Mouse (Mus musculus): ENCODE results near the gene Fibp. TPM values are rescaled to one million over a fixed set of nuclear protein-coding genes. Genes with fewer than 3 reads are reported as not detected.

Fibp gene
- polyA plus RNA-seq, 1 experiment from 2014 or later = 151 TPM

GRCm38 (mm10) chr19:5471846-5472245, 11.4 kb downstream of the Fibp start:
- Histone ChIP-seq H3K4me1 (replicated peaks; ENCODE audit: control insufficient read depth, insufficient read depth, low read length) (peaks cover 23% of the 10 kb centered on the region), H3K27ac (no peak overlapping the region), H3K9me3 (ENCODE audit: control insufficient read depth, low read length) (no peaks in the 10 kb centered on the region), H3K4me2 (replicated peaks) (no peak overlapping the region), H3K27me3 (ENCODE audit: control insufficient read depth, insufficient read depth, low read length) (no peaks in the 10 kb centered on the region), H3K36me3 (replicated peaks; ENCODE audit: control insufficient read depth, insufficient read depth) (peaks cover 14% of the 10 kb centered on the region), H3K4me3 (replicated peaks; ENCODE audit: low read length) (no peak overlapping the region), H3K9ac (no peak overlapping the region)
- WGBS = 48% methylated on average over 5 of the region's 5 CpGs
- no peak for DNase-seq (ENCODE audit: low spot score)
- no peak for ATAC-seq (ENCODE audit: low FRiP score)

GRCm38 (mm10) chr19:5472857-5473256, 12.4 kb downstream of the Fibp start:
- Histone ChIP-seq H3K27ac (no peak overlapping the region), H3K9ac (no peak overlapping the region), H3K4me1 (replicated peaks; ENCODE audit: control insufficient read depth, insufficient read depth, low read length) (peaks cover 24% of the 10 kb centered on the region), H3K9me3 (ENCODE audit: control insufficient read depth, low read length) (no peaks in the 10 kb centered on the region), H3K36me3 (replicated peaks; ENCODE audit: control insufficient read depth, insufficient read depth) (peaks cover 9% of the 10 kb centered on the region), H3K27me3 (ENCODE audit: control insufficient read depth, insufficient read depth, low read length) (no peaks in the 10 kb centered on the region), H3K4me3 (replicated peaks; ENCODE audit: low read length) (no peak overlapping the region), H3K4me2 (replicated peaks) (no peak overlapping the region)
- ATAC-seq (ENCODE audit: low FRiP score) (no peak), DNase-seq (ENCODE audit: low spot score) (no peak)
- WGBS = 86% methylated on average over 3 of the region's 3 CpGs

DNA sequence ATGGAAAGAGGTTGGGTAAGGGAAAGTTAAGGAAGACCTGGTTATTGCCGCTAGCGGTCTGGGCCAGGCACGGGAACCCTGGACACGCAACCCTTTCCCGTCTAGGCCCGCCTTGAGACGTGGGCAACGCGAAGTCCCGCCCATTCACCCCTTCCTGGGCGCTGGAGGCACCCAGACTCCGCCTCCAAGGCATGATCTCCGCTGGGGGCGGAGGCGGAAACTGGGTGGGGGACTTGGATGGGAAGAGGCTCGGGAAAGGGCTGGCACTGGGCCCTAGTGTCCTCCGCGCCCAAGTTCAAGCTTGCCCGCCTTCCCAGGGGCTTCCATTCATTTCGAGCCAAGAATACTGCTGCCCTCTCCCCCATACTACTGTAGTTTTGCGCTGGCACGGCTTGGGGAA, 13.3 kb downstream of the Fibp start, which contains the start of gene Efemp2:
Gene Efemp2 (plus strand): TSS at position 235 of the 400 bp plus-strand sequence.
- DNase-seq (ENCODE audit: low spot score) (peak; percentile 69), ATAC-seq (ENCODE audit: low FRiP score) (peak; percentile 56)
- Histone ChIP-seq H3K36me3 (replicated peaks; ENCODE audit: control insufficient read depth, insufficient read depth) (0 out of 2 replicates have a peak, but pooled peaks cover 11% of the 10 kb centered on the region), H3K9ac (peak within 1 kb of the TSS; percentile 69), H3K4me1 (replicated peaks; ENCODE audit: control insufficient read depth, insufficient read depth, low read length) (peaks cover 24% of the 10 kb centered on the region), H3K9me3 (ENCODE audit: control insufficient read depth, low read length) (no peaks in the 10 kb centered on the region), H3K27ac (peak within 1 kb of the TSS; percentile 34), H3K4me2 (replicated peaks) (peak within 1 kb of the TSS; percentile 99), H3K27me3 (ENCODE audit: control insufficient read depth, insufficient read depth, low read length) (no peaks in the 10 kb centered on the region), H3K4me3 (replicated peaks; ENCODE audit: low read length) (peak within 1 kb of the TSS; percentile 57)
- under 1% methylated on average over 22 of the region's 22 CpGs for WGBS

GRCm38 (mm10) chr19:5474281-5475068, 14.1 kb downstream of the Fibp start:
- Histone ChIP-seq H3K4me1 (replicated peaks; ENCODE audit: control insufficient read depth, insufficient read depth, low read length) (peaks cover 24% of the 10 kb centered on the region), H3K36me3 (replicated peaks; ENCODE audit: control insufficient read depth, insufficient read depth) (0 out of 2 replicates have a peak, but pooled peaks cover 16% of the 10 kb centered on the region), H3K27ac (peak overlapping the region; percentile 34), H3K4me3 (replicated peaks; ENCODE audit: low read length) (peak overlapping the region; percentile 57), H3K9me3 (ENCODE audit: control insufficient read depth, low read length) (no peaks in the 10 kb centered on the region), H3K9ac (peak overlapping the region; percentile 69), H3K27me3 (ENCODE audit: control insufficient read depth, insufficient read depth, low read length) (no peaks in the 10 kb centered on the region), H3K4me2 (replicated peaks) (peak overlapping the region; percentile 99)
- peak; percentile 66 for ATAC-seq (ENCODE audit: low FRiP score)
- under 1% methylated on average over 61 of the region's 68 CpGs for WGBS
- DNase-seq (ENCODE audit: low spot score) = peak; percentile 40

GRCm38 (mm10) chr19:5475069-5475714, 14.8 kb downstream of the Fibp start:
- ATAC-seq (ENCODE audit: low FRiP score) (no peak), DNase-seq (ENCODE audit: low spot score) (no peak)
- Histone ChIP-seq H3K9me3 (ENCODE audit: control insufficient read depth, low read length) (no peaks in the 10 kb centered on the region), H3K4me1 (replicated peaks; ENCODE audit: control insufficient read depth, insufficient read depth, low read length) (peaks cover 24% of the 10 kb centered on the region), H3K36me3 (replicated peaks; ENCODE audit: control insufficient read depth, insufficient read depth) (peaks cover 18% of the 10 kb centered on the region; the same call in 1 of the 2 replicates), H3K4me3 (replicated peaks; ENCODE audit: low read length) (peak overlapping the region; percentile 57), H3K9ac (peak overlapping the region; percentile 69), H3K27me3 (ENCODE audit: control insufficient read depth, insufficient read depth, low read length) (no peaks in the 10 kb centered on the region), H3K27ac (peak overlapping the region; percentile 34), H3K4me2 (replicated peaks) (peak overlapping the region; percentile 99)
- WGBS = 21% methylated on average over 13 of the region's 13 CpGs

- H3K36me3 ChIP-seq (replicated peaks; ENCODE audit: control insufficient read depth, insufficient read depth) = peaks cover 37% of the 10 kb centered on the region
- no peak for DNase-seq (ENCODE audit: low spot score)
- no peaks in the 10 kb centered on the region for H3K27me3 ChIP-seq (ENCODE audit: control insufficient read depth, insufficient read depth, low read length)
- H3K4me1 ChIP-seq (replicated peaks; ENCODE audit: control insufficient read depth, insufficient read depth, low read length) = peaks cover 24% of the 10 kb centered on the region
- ATAC-seq (ENCODE audit: low FRiP score) = no peak
- H3K9me3 ChIP-seq (ENCODE audit: control insufficient read depth, low read length) = no peaks in the 10 kb centered on the region
- no peak overlapping the region for H3K4me2 ChIP-seq (replicated peaks)
- H3K4me3 ChIP-seq (replicated peaks; ENCODE audit: low read length) = no peak overlapping the region
- H3K27ac ChIP-seq = no peak overlapping the region
- 88% methylated on average over 10 of the region's 10 CpGs for WGBS
- H3K9ac ChIP-seq = no peak overlapping the region
Observed at GRCm38 (mm10) chr19:5477004-5477667, 16.7 kb downstream of the Fibp start.

- WGBS = 91% methylated on average over 18 of the region's 18 CpGs
- Histone ChIP-seq H3K9me3 (ENCODE audit: control insufficient read depth, low read length) (no peaks in the 10 kb centered on the region), H3K36me3 (replicated peaks; ENCODE audit: control insufficient read depth, insufficient read depth) (peaks cover 44% of the 10 kb centered on the region), H3K27ac (no peak overlapping the region), H3K4me1 (replicated peaks; ENCODE audit: control insufficient read depth, insufficient read depth, low read length) (peaks cover 24% of the 10 kb centered on the region), H3K9ac (no peak overlapping the region), H3K4me2 (replicated peaks) (no peak overlapping the region), H3K4me3 (replicated peaks; ENCODE audit: low read length) (no peak overlapping the region), H3K27me3 (ENCODE audit: control insufficient read depth, insufficient read depth, low read length) (no peaks in the 10 kb centered on the region)
- DNase-seq (ENCODE audit: low spot score) = no peak
- no peak for ATAC-seq (ENCODE audit: low FRiP score)
Observed at GRCm38 (mm10) chr19:5477668-5478300, 17.4 kb downstream of the Fibp start.

DNA sequence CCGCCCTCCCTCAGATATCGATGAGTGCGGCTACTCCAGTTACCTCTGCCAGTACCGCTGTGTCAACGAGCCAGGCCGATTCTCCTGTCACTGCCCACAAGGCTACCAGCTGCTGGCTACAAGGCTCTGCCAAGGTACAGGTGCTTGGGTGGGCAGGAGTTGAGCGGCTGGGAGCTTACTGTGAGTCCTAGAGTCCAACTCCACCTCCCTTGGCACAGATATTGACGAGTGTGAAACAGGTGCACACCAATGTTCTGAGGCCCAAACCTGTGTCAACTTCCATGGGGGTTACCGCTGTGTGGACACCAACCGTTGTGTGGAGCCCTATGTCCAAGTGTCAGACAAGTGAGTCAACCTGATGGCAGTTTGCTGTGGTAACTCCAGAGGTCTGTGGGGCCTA, 19.6 kb downstream of the Fibp start:
- Histone ChIP-seq H3K36me3 (replicated peaks; ENCODE audit: control insufficient read depth, insufficient read depth) (peaks cover 66% of the 10 kb centered on the region), H3K9ac (no peak overlapping the region), H3K27ac (no peak overlapping the region), H3K9me3 (ENCODE audit: control insufficient read depth, low read length) (no peaks in the 10 kb centered on the region), H3K4me1 (replicated peaks; ENCODE audit: control insufficient read depth, insufficient read depth, low read length) (peaks cover 13% of the 10 kb centered on the region; the same call in 1 of the 2 replicates), H3K4me3 (replicated peaks; ENCODE audit: low read length) (no peak overlapping the region), H3K27me3 (ENCODE audit: control insufficient read depth, insufficient read depth, low read length) (no peaks in the 10 kb centered on the region), H3K4me2 (replicated peaks) (no peak overlapping the region)
- ATAC-seq (ENCODE audit: low FRiP score) (no peak), DNase-seq (ENCODE audit: low spot score) (no peak)
- WGBS = 95% methylated on average over 10 of the region's 10 CpGs
